Mouse (Mus musculus) C2C12 (cell line): ENCODE data around the gene Cdc14a.

Experiments used
- CTCF ChIP-seq: IDR thresholded peaks from one replicate; pipeline ENCODE4 v1.5.1; 2011; ENCODE audit not compliant: control insufficient read depth, insufficient read depth, insufficient read length
- FOSL1 ChIP-seq: IDR thresholded peaks from one replicate; pipeline ENCODE4 v1.8.0; 2011; ENCODE audit warnings: mild to moderate bottlenecking, low read length; ENCODE audit not compliant: poor library complexity, insufficient read depth, severe bottlenecking
- MAX ChIP-seq: IDR thresholded peaks from one replicate; pipeline ENCODE4 v1.6.1; 2011; ENCODE audit warnings: mild to moderate bottlenecking, control low read depth
- MYOD1 ChIP-seq: IDR thresholded peaks from one replicate; pipeline ENCODE4 v1.6.1; 2011; ENCODE audit warnings: low read depth; ENCODE audit not compliant: control insufficient read depth, insufficient read length
- USF1 ChIP-seq: IDR thresholded peaks from one replicate; pipeline ENCODE4 v1.6.1; 2011; ENCODE audit warnings: low read depth, mild to moderate bottlenecking, control low read depth, moderate library complexity

DNA sequence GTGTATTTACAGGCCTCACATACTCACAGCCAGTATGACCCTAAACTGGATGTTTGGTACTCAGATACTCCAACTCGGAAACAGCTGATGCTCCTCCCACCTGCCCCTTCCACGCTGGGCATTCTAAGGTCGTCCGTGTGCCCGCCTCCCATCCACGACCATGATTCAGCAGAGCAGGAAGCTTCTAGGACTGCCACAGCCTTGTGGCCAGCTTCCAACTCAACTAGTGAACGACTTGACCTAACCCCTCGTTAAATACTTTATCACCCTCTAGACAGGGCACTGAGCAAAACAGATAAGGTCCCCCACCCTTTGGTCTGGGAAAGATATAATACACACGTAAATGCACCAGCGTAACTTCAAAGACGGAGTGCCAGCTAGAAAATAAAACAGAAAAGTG is 35.0 kb downstream of the Cdc14a start:
- TF ChIP-seq CTCF: no peak
- TF ChIP-seq USF1: no peak
- TF ChIP-seq MAX: no peak
- no peak for TF ChIP-seq MYOD1
- TF ChIP-seq FOSL1: no peak
